Mouse (Mus musculus) myocyte (in vitro differentiated cells): ENCODE data around the gene Rbms3. TPM values are rescaled to one million over a fixed set of nuclear protein-coding genes. Genes with fewer than 3 reads are reported as not detected.

ENCODE experiments used
- H3K27me3 ChIP-seq: one replicate; pipeline ENCODE4 v1.6.1; 2011; ENCODE audit not compliant: control insufficient read depth, insufficient read depth, insufficient read length
- H3K36me3 ChIP-seq: one replicate; pipeline ENCODE4 v1.6.1; 2011; ENCODE audit not compliant: control insufficient read depth, insufficient read depth
- H3K4me2 ChIP-seq: one replicate; pipeline ENCODE4 v1.6.1; 2011; ENCODE audit warnings: low read depth, control low read depth
- H3K4me3 ChIP-seq: one replicate; pipeline ENCODE4 v1.5.1; 2011; ENCODE audit warnings: mild to moderate bottlenecking, control low read depth, moderate library complexity
- H3K79me2 ChIP-seq: one replicate; pipeline ENCODE4 v1.6.1; 2011; ENCODE audit not compliant: control insufficient read depth, insufficient read depth
- H3ac ChIP-seq: one replicate; pipeline ENCODE4 v1.6.1; 2011; ENCODE audit not compliant: control insufficient read depth, insufficient read length
- CEBPB ChIP-seq: IDR thresholded peaks from 2 replicates; pipeline ENCODE4 v1.6.1; 2011; ENCODE audit warnings: mild to moderate bottlenecking, moderate library complexity; ENCODE audit not compliant: poor library complexity, insufficient read depth, severe bottlenecking
- E2F4 ChIP-seq: IDR thresholded peaks from one replicate; pipeline ENCODE4 v1.6.1; 2011; ENCODE audit warnings: mild to moderate bottlenecking, control low read depth, moderate library complexity; ENCODE audit not compliant: insufficient read depth
- MAX ChIP-seq: IDR thresholded peaks from one replicate; pipeline ENCODE4 v1.6.1; 2011; ENCODE audit warnings: low read depth, mild to moderate bottlenecking, control low read depth
- MYOD1 ChIP-seq, 3 experiments: IDR thresholded peaks; one replicate each; pipeline ENCODE4 v1.6.1; 2011; ENCODE audit warnings: control low read depth in 2 of 3, low read depth in 2 of 3, mild to moderate bottlenecking in 2 of 3, moderate library complexity in 1 of 3; ENCODE audit not compliant: insufficient read length in 2 of 3, control insufficient read depth in 1 of 3
- MYOG ChIP-seq, 3 experiments: IDR thresholded peaks; one replicate each; pipeline ENCODE4 v1.6.1; 2011; ENCODE audit warnings: control low read depth in 2 of 3, low read depth in 2 of 3, mild to moderate bottlenecking in 2 of 3; ENCODE audit not compliant: insufficient read length in 2 of 3, control insufficient read depth in 1 of 3, insufficient read depth in 1 of 3
- POLR2A ChIP-seq: IDR thresholded peaks from one replicate; pipeline ENCODE4 v1.6.1; 2011; ENCODE audit warnings: low read depth, mild to moderate bottlenecking, control low read depth, moderate library complexity; ENCODE audit not compliant: insufficient read length
- POLR2AphosphoS2 ChIP-seq: IDR thresholded peaks from one replicate; pipeline ENCODE4 v1.6.1; 2011; ENCODE audit warnings: low read depth, control low read depth; ENCODE audit not compliant: insufficient read length
- REST ChIP-seq: IDR thresholded peaks from one replicate; pipeline ENCODE4 v1.6.1; 2011; ENCODE audit warnings: mild to moderate bottlenecking, control low read depth, moderate library complexity; ENCODE audit not compliant: insufficient read depth, insufficient read length
- SRF ChIP-seq: IDR thresholded peaks from one replicate; pipeline ENCODE4 v1.6.1; 2011; ENCODE audit warnings: low read depth; ENCODE audit not compliant: control insufficient read depth, insufficient read length
- TCF12 ChIP-seq: IDR thresholded peaks from one replicate; pipeline ENCODE4 v1.6.1; 2011; ENCODE audit warnings: mild to moderate bottlenecking, control low read depth; ENCODE audit not compliant: poor library complexity, insufficient read depth, severe bottlenecking
- TCF3 ChIP-seq: IDR thresholded peaks from one replicate; pipeline ENCODE4 v1.6.1; 2011; ENCODE audit warnings: low read depth, control low read depth; ENCODE audit not compliant: insufficient read length
- USF1 ChIP-seq: IDR thresholded peaks from one replicate; pipeline ENCODE4 v1.6.1; 2011; ENCODE audit warnings: low read depth, mild to moderate bottlenecking, control low read depth, moderate library complexity
- polyA plus RNA-seq: library from polyadenylated mRNA; unstranded; fragments of >200 nt; fragmentation: generic; extraction: Trizol; gene quantifications from one replicate; pipeline ENCODE4 v1.2.1, GENCODE M21; 2012; ENCODE audit warnings: missing spikeins

Rbms3 gene
- polyA plus RNA-seq, 1 experiment = 4.5 TPM

GRCm38 (mm10) chr9:117529281-117529680 is 100.4 kb downstream of the Rbms3 start:
- Histone ChIP-seq H3ac (no peak overlapping the region), H3K4me2 (no peak overlapping the region), H3K36me3 (no peaks in the 10 kb centered on the region), H3K4me3 (no peak overlapping the region), H3K79me2 (no peaks in the 10 kb centered on the region), H3K27me3 (no peaks in the 10 kb centered on the region)
- TF ChIP-seq USF1 = no peak
- no peak for TF ChIP-seq TCF3
- no peak for TF ChIP-seq REST
- no peak for TF ChIP-seq E2F4
- TF ChIP-seq MAX = no peak
- no peak for TF ChIP-seq MYOD1 (IDR thresholded peaks at IDR 0.05; ENCODE audit: control insufficient read depth in 1 of 3, insufficient read length in 2 of 3, low read depth in 2 of 3)
- no peak for TF ChIP-seq TCF12

GRCm38 (mm10) chr9:117508941-117509340 is 120.8 kb downstream of the Rbms3 start:
- no peak overlapping the region for H3ac ChIP-seq
- no peak overlapping the region for H3K4me3 ChIP-seq
- no peak overlapping the region for H3K4me2 ChIP-seq
- no peaks in the 10 kb centered on the region for H3K79me2 ChIP-seq
- no peaks in the 10 kb centered on the region for H3K36me3 ChIP-seq
- H3K27me3 ChIP-seq = no peaks in the 10 kb centered on the region
- TF ChIP-seq TCF12 = no peak
- TF ChIP-seq SRF = no peak
- no peak for TF ChIP-seq POLR2A
- no peak for TF ChIP-seq TCF3

GRCm38 (mm10) chr9:117491866-117492265 is 137.8 kb downstream of the Rbms3 start:
- H3K27me3 ChIP-seq = no peaks in the 10 kb centered on the region
- no peaks in the 10 kb centered on the region for H3K79me2 ChIP-seq
- no peaks in the 10 kb centered on the region for H3K36me3 ChIP-seq
- no peak overlapping the region for H3ac ChIP-seq
- TF ChIP-seq POLR2A (no peak), MYOD1 (IDR thresholded peaks at IDR 0.05; ENCODE audit: control insufficient read depth in 1 of 3, insufficient read length in 2 of 3, low read depth in 2 of 3) (peak in 2 of 3 experiments; percentile 8 to 51)
- no peak overlapping the region for H3K4me3 ChIP-seq
- H3K4me2 ChIP-seq = no peak overlapping the region

DNA sequence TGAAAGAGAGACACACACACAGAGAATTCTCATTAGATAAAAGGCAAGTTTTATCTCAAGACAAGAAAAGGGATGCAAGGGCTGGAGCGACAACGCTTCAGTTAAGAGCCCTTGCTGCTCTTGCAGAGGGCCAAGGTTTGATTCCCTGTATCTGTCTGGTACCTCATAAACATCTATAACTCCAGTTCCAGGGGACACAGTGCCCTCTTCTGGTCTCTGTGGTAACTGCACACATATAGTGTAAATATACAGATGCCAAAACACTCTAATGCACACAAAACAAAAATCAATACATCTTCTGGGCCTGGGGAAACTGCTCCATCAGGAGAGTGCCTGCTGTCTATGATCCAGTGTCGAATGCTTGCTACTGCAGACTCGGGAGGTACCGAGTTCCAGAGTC is 145.3 kb downstream of the Rbms3 start:
- Histone ChIP-seq H3K4me2 (no peak overlapping the region), H3ac (no peak overlapping the region), H3K4me3 (no peak overlapping the region), H3K27me3 (no peaks in the 10 kb centered on the region), H3K36me3 (no peaks in the 10 kb centered on the region), H3K79me2 (no peaks in the 10 kb centered on the region)
- TF ChIP-seq MAX (no peak), USF1 (no peak), POLR2A (no peak), CEBPB (no peak), REST (no peak), E2F4 (no peak), POLR2AphosphoS2 (no peak), SRF (no peak), TCF12 (no peak), MYOD1 (IDR thresholded peaks at IDR 0.05; ENCODE audit: control insufficient read depth in 1 of 3, insufficient read length in 2 of 3, low read depth in 2 of 3) (no peak), MYOG (IDR thresholded peaks at IDR 0.05; ENCODE audit: control insufficient read depth in 1 of 3, insufficient read depth in 1 of 3, insufficient read length in 2 of 3, low read depth in 2 of 3) (no peak), TCF3 (no peak)

DNA sequence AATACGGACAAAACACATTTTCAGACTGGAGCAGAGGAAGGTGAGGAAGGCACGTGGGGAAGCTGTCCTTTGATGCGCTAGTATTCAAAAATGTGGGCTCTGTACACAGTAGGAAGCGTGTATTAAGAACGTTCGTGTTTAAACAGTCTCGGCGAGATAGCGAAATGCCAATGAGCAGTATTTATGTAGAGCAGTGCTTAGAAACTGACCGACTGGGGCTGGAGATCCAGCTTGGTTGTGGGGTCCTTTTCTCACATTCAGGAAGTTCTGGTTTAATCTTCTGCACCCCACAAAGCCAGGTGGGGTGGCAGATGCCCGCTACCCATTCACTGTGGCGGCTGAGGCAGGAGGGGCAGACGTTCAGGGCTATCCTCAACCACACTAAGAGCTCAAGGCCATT is 153.0 kb downstream of the Rbms3 start:
- H3K27me3 ChIP-seq = no peaks in the 10 kb centered on the region
- no peak overlapping the region for H3K4me2 ChIP-seq
- TF ChIP-seq POLR2AphosphoS2 (no peak), MYOD1 (IDR thresholded peaks at IDR 0.05; ENCODE audit: control insufficient read depth in 1 of 3, insufficient read length in 2 of 3, low read depth in 2 of 3) (no peak), USF1 (no peak), TCF3 (no peak), MYOG (IDR thresholded peaks at IDR 0.05; ENCODE audit: control insufficient read depth in 1 of 3, insufficient read depth in 1 of 3, insufficient read length in 2 of 3, low read depth in 2 of 3) (no peak), MAX (no peak), REST (no peak), CEBPB (no peak), E2F4 (no peak), SRF (no peak), POLR2A (no peak), TCF12 (no peak)
- no peaks in the 10 kb centered on the region for H3K79me2 ChIP-seq
- H3K36me3 ChIP-seq = no peaks in the 10 kb centered on the region
- no peak overlapping the region for H3ac ChIP-seq
- no peak overlapping the region for H3K4me3 ChIP-seq
